Mouse (Mus musculus) subcutaneous adipose tissue, adult 2 months (tissue): Measurements from ENCODE around the gene Tenm2. TPM values are rescaled to one million over a fixed set of nuclear protein-coding genes. Genes with fewer than 3 reads are reported as not detected.

Experiments
- polyA plus RNA-seq: library from polyadenylated mRNA; depleted of rRNA; stranded (reverse); fragments of >200 nt; gene quantifications from 2 replicates; pipeline ENCODE4 v1.2.3, GENCODE M21; 2012; ENCODE audit warnings: low replicate concordance; rRNA removed

Gene Tenm2
- polyA plus RNA-seq: 0.03 and 0.26 TPM in 2 replicates

DNA sequence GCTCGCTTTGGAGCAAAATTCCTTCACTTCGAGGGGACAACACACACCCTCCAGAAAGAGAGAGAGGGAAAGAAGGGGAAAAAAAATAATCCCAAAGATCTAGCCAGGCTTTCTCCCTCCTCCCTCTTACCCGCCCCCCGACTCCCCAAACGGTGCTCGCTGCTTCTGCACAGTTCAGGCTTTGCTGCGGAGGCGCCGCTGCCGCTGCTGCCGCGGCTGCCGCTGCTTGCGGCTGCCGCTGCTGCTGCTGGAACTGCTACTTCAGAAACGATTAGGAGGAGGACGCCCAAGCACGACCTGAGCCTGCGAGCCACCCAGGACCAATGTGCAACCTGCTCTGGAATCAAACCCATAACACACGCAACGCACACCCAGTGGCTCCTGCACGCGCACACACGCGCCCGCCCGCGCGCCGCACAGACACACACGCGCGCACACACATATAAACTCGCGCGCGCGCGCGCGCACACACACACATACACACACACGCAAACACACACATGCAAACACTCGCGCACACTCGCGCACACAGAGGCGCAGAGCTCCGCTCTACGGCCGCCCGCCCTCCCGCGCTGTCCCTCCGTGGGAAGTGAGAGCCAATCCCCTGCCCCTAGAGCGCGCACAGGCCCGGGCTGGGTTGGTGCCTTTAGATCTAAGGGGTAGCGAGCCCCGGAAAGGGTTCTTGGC, at the start of gene Tenm2:
Gene Tenm2 (minus strand): TSS at position 51 of the 687 bp plus-strand sequence.

GRCm38 (mm10) chr11:35980411-35980917, 1255.3 kb downstream of the Tenm2 start, which contains the start of gene Wwc1:
Gene Wwc1 (minus strand): TSS chr11:35980527.

